Mouse (Mus musculus): ENCODE measurements around the gene Zfp408.

DNA sequence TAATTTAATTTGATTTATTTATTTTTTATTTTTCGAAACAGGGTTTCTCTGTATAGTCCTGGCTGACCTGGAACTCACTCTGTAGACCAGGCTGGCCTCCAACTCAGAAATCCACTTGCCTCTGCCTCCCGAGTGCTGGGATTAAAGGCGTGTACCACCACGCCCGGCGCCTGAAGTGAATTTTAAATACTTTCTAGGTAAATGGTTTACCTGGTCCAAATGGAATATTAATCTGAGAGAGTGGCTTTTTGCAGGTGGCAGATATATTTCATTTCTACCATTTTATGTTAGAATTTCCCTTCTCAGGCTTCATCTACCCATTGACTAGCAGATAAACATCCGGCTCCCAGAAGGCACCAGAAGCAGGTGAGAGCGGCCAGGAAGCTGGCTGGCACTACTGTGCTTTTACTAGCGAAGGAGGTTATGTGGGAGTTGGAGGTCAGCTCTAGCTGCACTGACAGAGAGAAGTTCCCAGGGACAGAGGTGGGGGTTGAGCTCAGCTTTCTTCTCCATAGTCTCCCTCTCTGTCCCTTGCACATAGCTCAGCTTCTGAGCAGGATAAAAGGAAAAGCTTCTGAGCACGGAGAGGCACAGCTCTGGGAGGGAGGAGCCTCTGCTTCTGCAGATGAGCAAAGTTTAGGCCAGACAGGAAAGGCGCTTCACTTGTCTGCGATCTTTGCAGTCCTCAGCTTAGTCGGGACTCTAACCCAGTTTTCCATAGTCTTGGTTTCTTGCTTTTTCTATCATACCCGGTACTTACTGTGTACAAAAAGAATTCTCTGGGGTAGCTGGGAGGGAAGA is 2.1 kb upstream of the Zfp408 start:
- TF ChIP-seq EP300 (optimal IDR thresholded peaks at IDR 0.05): no peak
- TF ChIP-seq CTCF (IDR thresholded peaks at IDR 0.05; ENCODE audit: low read depth): no peak

Data from stomach, postnatal 0 days (tissue).